Mouse (Mus musculus) right cerebral cortex, adult 2 months (tissue): ENCODE measurements around the gene Tctn1.

Source experiments
- DNase-seq, 2 experiments: peaks; one replicate each; pipeline ENCODE4 v3.0.0; 2021 to 2022; ENCODE audit warnings: low spot score in 2 of 2

Tctn1 gene

DNA sequence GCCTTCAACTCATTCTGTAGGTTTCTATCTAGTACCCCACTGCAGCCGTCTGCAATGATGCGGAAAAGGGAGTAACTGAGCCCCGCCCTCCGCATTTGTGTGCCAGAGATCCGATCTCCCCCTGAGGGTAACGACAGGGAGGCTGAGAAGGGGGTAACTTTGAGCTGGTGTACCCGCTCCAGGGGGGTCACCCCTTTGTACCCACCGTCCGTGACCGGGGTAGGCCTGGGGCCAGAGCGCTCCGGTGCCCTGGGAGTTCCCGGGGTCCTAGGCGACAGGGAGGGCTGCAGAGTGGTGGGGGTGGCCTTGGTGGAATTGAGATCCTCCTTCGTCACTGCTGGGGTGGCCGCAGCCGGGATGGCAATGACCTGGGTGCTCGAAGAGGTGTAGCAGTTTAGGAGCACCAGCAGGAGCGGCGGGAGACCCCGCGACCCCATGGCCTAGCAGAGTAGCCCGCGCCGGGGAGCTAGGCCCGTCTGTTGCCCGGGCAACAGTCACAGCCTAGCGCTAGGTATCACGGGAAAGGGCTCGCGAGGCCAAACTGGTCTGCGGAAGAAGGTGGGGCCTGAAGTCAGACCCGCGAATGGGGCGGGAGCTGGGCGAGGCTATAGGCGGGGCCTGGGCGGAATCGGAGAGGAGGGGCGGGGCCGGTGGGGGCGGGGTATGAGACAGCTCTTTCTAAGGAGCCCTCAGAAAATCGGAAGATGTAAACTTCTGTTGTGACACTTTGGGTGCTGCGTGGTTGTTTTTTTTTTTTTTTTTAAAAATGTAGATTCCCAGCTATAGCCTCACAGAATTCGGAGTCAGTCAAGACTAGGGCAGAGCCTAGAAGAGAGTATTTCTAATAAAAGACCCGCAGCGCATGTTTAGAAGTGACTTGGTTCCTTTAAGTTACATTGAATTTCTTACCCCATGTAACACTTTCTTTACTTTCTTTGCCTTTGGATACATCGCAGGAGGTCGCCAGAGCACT is at the start of gene Tctn1:
Tctn1 (minus strand) TSS at position 528 of the 973 bp plus-strand sequence.
- peak; percentile 79 for DNase-seq

DNA sequence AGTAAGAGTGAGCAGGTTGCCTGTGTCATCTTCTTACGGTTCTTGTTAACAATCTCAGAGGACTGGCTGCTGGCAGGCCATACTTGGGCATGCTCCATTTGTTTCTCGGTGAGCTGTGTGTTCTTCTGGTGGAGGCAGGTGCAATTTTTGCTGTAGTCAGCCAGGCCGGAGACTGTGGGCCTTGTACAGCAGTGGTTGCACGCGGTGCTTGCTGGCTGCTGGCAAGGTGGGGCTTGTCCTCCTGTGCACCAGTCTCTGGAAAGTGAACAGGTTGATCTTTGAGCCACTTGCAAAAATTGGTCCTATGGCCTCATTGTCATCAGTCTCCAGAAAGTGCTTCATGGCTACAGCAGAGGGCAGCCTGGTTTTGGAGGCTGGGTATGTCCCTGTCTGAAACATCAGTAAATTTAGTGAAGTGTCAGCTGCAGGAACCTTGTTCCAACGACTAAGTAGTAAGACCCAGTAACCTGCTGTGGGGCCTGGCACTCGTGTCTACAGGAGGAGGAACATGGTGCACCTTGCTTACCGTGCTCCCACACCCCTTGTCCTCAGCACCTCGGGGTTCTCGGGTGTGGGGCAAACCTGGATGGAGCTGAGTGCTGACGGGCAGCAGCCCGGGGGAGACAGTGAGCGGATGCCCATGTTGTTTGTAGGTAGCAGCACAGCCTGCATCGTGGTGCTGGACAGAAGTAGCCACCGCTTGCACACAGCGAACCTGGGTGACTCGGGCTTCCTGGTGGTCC is 48.9 kb upstream of the Tctn1 start:
- DNase-seq, result no peak

GRCm38 (mm10) chr5:122312346-122312745 is 48.1 kb upstream of the Tctn1 start:
- DNase-seq, result no peak

DNA sequence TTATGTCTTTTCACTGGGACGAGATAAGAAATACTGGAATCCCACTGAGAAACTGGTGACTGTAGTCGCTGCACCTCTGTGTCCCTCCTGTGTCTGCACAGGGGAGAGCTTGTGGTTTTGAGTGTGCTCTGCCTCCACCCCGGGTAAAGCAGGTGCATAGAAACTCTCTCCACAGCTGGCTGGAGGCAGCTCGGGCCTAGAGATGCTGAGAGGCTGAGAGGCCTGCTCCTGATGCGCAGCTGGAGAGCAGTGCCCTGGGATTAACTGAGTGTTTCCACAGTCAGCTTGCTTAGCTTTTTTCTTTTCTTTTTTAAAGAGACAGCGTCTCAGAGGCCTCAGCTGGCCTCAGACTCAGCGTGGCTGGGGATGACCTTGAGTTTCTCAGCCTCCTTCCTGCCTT is 47.4 kb upstream of the Tctn1 start:
- DNase-seq, result no peak

DNA sequence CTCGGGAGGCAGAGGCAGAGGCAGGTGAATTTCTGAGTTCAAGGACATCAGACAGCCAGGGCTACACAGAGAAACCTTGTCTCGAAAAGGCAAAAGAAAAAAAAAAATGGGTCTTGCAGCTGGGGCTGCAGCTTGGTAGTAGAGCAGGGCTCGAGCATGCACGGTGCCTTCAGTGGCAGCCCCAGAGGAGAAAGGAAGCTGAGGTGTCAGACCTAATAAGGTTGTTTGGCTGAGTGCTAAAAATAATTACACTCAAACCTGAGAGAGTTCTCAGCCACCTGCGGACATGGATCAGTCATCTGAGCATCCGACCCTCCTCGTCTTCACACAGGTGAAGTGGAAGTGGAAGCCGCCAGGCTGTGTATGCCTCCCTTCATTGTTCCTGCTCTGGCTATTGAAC is 46.4 kb upstream of the Tctn1 start:
- no peak for DNase-seq

DNA sequence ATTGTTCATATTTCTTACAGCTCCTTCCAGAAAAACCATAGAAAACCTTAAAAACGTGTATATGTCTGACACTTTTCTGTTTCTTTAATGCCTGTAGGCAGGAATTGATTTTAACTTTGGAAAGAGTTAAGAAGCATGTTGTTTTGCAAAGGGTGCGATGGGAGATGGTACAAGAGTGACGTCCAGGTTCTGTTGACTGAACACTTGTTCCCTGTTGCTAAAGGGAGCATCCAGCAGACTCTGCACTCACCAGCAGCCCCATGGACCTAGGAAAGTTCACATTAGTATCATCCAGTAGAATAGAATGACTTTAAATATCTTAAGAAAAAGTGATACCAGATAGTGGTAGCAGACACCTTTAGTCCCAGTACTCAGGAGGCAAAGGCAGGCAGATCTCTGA is 42.3 kb upstream of the Tctn1 start:
- no peak for DNase-seq

DNA sequence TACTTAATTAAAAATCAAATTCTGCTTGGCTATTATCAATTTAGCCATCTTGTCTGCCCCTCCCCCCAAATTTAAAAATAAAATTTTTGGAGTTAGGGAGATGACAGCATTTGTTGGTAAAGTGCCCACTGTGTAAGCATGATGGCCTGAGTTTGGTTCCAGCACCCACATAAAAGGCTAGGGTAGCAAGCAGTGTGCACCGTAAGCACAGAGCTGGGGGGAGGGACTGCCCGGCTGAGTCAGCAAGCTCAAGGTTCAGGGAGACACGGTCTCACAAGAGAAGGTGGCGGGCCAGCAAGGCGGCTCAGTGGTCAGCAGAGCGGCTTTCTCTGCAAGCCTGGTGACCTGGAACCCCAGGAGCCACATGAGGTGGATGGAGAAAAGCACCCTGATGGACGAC is 41.2 kb upstream of the Tctn1 start:
- DNase-seq, result no peak

DNA sequence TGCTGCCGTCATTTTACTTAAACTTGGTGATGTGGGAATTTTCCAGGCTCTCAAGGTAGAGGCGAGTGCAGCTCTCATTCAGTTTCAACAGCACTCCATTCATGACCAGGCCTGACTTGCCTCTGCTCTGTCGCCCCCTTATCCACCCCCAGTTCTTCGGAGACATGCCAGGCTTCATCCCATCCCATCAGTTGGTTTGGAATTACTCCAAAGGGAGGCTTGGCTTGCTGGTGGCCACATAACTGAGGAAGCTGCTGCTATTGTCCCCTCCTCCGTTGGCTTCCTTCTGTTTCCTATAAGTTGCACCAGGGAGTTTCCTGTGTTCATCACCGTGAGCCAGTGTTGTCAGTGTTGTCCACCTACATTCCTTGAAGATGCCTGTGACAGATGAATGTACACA is 40.3 kb upstream of the Tctn1 start:
- peak in 1 of 2 experiments; percentile 27 for DNase-seq

GRCm38 (mm10) chr5:122303937-122304336 is 39.7 kb upstream of the Tctn1 start:
- peak; percentile 37 to 49 for DNase-seq

DNA sequence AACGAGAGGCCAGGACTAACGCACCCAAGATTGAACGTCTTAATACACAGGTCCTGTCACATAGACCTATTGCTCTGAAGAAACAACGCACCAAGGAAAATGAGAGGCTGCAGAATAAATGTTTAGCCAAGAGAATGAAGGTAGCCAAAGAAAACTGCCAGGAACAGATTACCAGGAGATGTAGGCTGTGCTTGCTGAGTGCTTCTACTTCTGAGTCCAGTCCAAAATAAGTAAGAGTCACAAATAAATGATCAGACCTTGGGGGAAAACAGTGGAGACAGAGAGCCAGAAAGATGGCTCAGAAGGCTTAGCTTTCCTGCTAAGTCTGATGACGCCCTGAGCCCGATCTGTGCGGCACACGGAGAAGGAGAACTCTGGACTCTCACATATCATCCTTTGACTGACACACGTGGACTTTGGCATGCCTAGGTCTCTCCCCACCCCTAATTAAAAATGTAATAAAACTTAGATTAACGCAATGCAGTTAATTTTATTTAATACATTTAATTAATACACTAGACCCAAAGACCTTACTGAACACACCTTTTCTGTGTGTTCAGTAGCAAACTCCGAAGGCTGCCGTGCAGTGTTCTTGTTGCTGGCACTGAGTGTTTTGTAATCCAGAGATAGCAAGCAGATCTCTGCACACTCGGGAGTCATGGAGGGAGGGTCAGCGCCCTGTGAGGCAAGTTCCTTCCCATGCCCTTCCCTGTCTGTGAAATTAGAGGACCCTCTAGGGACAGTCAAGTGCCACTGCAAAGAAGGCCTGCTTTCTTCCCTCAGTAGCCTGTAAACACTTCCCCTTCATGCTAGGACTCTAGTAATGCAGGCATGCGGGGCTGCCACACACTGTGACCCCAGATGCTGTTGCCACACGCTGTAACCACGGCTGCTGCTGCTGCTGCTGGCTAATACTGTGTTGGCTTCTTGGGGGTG is 38.8 kb upstream of the Tctn1 start:
- DNase-seq, result no peak

DNA sequence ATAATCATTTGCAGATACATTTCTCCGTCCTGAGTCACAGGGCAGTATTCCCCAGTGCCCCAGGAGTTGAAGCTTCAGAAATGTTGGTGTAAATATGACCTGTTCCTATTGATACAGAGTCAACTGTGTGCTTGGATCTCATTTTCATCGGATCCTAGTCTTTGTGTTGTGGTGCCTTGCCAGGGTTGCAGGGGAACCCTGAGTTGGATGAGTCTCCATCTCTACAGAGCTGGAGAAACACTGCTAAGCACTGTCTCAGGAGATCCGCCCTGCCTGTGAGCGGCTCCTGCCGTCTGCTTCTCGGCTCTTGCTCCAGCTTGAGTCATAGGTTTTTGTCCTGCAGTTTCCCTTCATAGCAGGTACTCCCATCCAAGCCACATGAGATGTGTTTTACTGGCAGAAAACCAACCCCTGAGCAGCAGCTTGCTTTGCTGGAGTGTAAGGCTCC is 35.8 kb upstream of the Tctn1 start:
- no peak for DNase-seq

- DNase-seq, result no peak
Observed at GRCm38 (mm10) chr5:122295113-122295935, 31.1 kb upstream of the Tctn1 start.

DNA sequence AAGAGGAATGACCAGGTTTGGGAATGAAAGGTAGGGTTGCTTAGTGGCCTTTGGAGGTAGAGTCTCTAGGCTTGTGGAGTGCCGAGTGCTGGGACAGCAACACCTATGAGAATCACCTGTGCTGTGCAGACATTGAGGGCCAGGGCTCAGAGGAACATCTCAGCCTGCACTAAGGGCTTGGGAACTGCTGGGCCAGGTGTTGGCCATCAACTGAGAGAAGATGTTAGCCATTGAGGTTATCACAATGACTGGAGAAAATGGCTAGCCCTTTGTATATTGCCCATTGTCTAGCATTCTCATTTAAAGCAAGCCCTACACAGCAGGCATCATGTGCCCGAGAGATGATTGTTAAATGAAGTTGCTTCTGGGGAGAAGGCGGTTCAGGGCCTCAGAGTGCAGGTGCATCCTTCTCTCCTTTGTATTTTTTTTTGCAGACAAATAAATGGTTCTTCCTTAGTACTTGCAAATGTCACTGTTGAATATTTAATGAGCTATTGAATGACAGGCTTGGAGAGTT is 30.0 kb upstream of the Tctn1 start:
- no peak for DNase-seq

- no peak for DNase-seq
Observed at GRCm38 (mm10) chr5:122293131-122293530, 28.9 kb upstream of the Tctn1 start.

DNA sequence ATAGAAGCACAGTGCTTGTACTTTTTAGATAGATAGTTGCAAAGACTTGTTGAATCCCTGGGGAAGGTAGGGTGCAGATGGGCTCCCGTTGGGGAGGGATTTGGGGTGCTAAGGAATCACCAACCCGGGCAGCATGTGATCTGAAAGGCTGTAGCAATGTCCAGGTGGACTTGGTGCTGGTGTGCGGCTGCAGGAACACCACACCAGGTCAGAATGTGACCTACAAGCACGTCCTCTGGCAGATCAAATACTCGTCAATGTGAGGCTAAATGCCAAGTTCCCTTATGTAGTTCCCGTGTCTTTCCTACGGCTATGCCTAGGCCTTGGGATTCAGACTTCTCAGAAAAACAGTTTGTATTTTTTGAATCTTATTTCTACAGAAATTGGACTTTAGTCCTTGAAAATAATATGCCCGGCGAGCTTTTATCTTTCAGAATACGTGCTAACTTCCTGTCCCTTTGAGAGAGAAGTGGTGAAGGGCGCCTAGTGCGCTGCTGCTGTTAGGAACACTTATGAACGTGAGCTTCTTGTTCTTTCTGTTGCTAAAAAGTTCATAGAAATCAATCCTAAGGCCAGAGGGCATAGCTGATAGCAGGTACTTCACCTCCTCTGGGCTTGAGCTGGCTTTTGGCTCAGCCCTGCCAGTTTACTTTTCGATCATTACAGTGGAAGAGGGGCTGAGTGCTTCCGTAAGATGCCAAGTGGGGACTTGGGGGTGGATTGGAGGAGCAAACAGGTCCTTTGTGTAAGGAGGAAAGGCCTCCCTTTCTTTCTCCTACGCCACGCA is 27.5 kb upstream of the Tctn1 start:
- no peak for DNase-seq

DNA sequence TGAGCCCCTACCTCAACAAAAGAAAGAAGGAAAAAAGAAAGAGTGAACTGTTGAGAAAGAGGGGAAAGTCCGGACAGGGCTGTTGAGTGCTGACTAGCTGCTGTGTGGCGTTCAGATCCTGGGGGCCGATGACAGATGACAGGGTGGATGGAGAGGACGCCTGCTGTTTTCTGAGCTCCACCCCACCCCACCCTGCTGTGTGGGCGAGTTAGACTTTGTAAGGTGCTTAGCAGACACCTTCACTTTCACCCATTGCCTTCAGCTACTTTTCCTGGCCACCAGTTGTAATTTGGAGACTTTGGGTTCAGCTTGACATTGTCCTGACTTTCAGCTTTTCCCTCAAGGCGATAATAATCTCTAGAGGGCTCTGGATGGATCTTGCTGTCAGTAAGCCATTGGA is 26.9 kb upstream of the Tctn1 start:
- DNase-seq, result no peak

DNA sequence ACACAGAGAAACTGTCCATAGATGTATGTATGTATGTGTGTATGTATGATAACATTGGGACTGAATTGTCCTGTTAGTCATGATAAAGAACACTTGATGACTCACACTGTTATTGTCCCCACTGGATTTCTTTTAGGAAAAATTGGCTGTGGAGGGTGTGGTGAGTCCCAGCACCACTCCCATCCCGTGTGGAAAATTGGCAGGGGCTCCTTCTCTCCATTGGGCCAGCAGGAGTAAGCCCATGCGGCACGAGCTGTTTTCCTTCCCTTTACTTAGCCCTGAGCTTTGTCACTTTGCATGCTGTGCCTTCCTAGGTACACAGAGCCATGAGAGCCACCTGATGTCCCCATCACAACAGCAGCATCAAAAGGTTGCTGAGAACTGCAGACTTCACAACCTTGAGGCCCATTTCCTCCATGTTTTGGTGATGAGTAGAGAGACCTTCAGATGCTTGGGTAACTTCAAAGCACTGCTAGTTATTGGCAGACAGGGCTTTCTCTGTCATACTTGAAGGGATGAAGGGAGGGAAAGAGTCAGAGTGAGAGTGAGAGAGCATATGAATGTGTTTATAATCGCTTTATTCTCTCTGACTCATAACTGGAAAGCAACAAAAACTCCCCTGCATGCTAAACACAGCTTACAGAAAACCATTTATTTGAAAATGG is 24.0 kb upstream of the Tctn1 start:
- no peak for DNase-seq

- no peak for DNase-seq
Observed at GRCm38 (mm10) chr5:122287026-122287425, 22.8 kb upstream of the Tctn1 start.

DNA sequence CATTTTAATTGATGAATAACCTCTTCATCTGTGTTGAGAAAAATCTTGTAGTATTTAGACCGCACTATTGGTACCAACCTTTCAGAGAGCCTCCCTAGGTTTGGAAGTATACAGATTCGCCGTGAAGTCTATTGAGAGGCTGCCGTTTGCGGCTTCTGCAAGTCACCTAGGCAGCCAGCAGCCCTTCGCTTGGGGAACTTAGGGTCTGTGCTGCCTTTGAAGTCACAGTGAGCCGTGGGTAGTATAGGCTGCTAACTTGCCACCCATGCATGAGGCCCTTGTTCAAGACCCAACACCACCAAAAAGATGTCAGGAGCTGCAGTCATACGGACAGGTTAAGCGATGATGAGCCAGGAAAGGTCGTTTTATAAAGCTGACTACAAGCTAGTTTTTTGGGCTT is 21.9 kb upstream of the Tctn1 start:
- no peak for DNase-seq
